Mouse (Mus musculus): ENCODE results near the gene Man1a.

DNA sequence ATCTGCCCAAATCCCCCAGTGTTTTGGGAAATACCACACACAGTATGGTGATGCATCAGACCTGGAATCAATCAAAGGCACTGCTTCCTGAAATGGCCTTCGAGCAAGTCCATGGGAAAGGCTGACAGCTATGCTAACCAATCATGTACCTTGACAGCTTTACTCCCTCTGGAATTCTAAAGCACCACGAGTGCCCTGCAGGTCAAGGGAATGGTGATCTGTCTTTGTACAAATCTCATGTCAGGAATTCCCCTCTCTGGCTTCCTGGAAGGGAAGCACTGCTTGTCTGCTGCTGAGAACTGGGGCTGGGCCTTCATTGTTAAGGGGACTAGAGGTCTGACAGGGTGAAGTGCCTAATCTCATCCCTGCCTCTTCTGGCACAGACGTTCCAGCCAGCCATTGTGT, 17.3 kb downstream of the Man1a start:
- no peak for TF ChIP-seq CTCF (IDR thresholded peaks at IDR 0.05; ENCODE audit: control insufficient read depth, insufficient read depth, insufficient read length)
- TF ChIP-seq MAX (IDR thresholded peaks at IDR 0.05): no peak
- no peak for TF ChIP-seq MYOD1 (IDR thresholded peaks at IDR 0.05; ENCODE audit: control insufficient read depth, insufficient read length, low read depth)
- no peak for TF ChIP-seq MYOG (IDR thresholded peaks at IDR 0.05; ENCODE audit: control insufficient read depth, extremely low read depth, insufficient read length)
